Mouse (Mus musculus): ENCODE measurements around the gene Zfp57. TPM values are rescaled to one million over a fixed set of nuclear protein-coding genes. Genes with fewer than 3 reads are reported as not detected.

Zfp57 gene
- polyA plus RNA-seq, 1 experiment from 2014 or later: 30.3 TPM

Other genes starting within 250 kb of the Zfp57 start
- not detected in 2 replicates for gene H2-M10.5, start 228.3 kb upstream of the Zfp57 start, polyA plus RNA-seq (2015; fragmentation: Nextera tagmentation; extraction: Ambion mirVana)
- gene H2-M10.6, start 189.0 kb upstream of the Zfp57 start, polyA plus RNA-seq (2015; fragmentation: Nextera tagmentation; extraction: Ambion mirVana): not detected in 2 replicates
- gene Trim26, start 164.0 kb upstream of the Zfp57 start, polyA plus RNA-seq (2015; fragmentation: Nextera tagmentation; extraction: Ambion mirVana): 23.5 and 23.7 TPM in 2 replicates
- 0.13 TPM in 1 of 2 replicates, not detected in the other for gene Trim15, start 134.0 kb upstream of the Zfp57 start, polyA plus RNA-seq (2015; fragmentation: Nextera tagmentation; extraction: Ambion mirVana)
- 5.8 and 6.1 TPM in 2 replicates for gene Trim10, start 131.6 kb upstream of the Zfp57 start, polyA plus RNA-seq (2015; fragmentation: Nextera tagmentation; extraction: Ambion mirVana)
- gene Trim40, start 111.0 kb upstream of the Zfp57 start, polyA plus RNA-seq (2015; fragmentation: Nextera tagmentation; extraction: Ambion mirVana): 0.11 TPM in 1 of 2 replicates, not detected in the other
- 0.13 TPM in 1 of 2 replicates, not detected in the other for gene Trim31, start 103.0 kb upstream of the Zfp57 start, polyA plus RNA-seq (2015; fragmentation: Nextera tagmentation; extraction: Ambion mirVana)
- 0.22 and 0.40 TPM in 2 replicates for gene Rnf39, start 58.2 kb upstream of the Zfp57 start, polyA plus RNA-seq (2015; fragmentation: Nextera tagmentation; extraction: Ambion mirVana)
- gene Ppp1r11, start 49.4 kb upstream of the Zfp57 start, polyA plus RNA-seq (2015; fragmentation: Nextera tagmentation; extraction: Ambion mirVana): 81.2 and 81.4 TPM in 2 replicates
- gene Znrd1, start 42.6 kb upstream of the Zfp57 start, polyA plus RNA-seq (2015; fragmentation: Nextera tagmentation; extraction: Ambion mirVana): 41.6 and 43.7 TPM in 2 replicates
- 7.8 and 9.3 TPM in 2 replicates for gene Znrd1as, start 42.6 kb upstream of the Zfp57 start, polyA plus RNA-seq (2015; fragmentation: Nextera tagmentation; extraction: Ambion mirVana)
- gene 2410137M14Rik, start 19.9 kb upstream of the Zfp57 start, polyA plus RNA-seq (2015; fragmentation: Nextera tagmentation; extraction: Ambion mirVana): not detected in 2 replicates
- gene H2-M5, start 11.6 kb upstream of the Zfp57 start, polyA plus RNA-seq (2015; fragmentation: Nextera tagmentation; extraction: Ambion mirVana): 0.30 and 0.37 TPM in 2 replicates
- gene Mog, start 22.2 kb downstream of the Zfp57 start, polyA plus RNA-seq (2015; fragmentation: Nextera tagmentation; extraction: Ambion mirVana): not detected in 2 replicates
- 3.7 and 4.1 TPM in 2 replicates for gene Gabbr1, start 44.8 kb downstream of the Zfp57 start, polyA plus RNA-seq (2015; fragmentation: Nextera tagmentation; extraction: Ambion mirVana)
- not detected in 2 replicates for gene Olfr90, start 87.3 kb downstream of the Zfp57 start, polyA plus RNA-seq (2015; fragmentation: Nextera tagmentation; extraction: Ambion mirVana)
- gene Olfr91, start 97.1 kb downstream of the Zfp57 start, polyA plus RNA-seq (2015; fragmentation: Nextera tagmentation; extraction: Ambion mirVana): not detected in 2 replicates
- gene Olfr92, start 118.9 kb downstream of the Zfp57 start, polyA plus RNA-seq (2015; fragmentation: Nextera tagmentation; extraction: Ambion mirVana): not detected in 2 replicates
- not detected in 2 replicates for gene Olfr93, start 160.3 kb downstream of the Zfp57 start, polyA plus RNA-seq (2015; fragmentation: Nextera tagmentation; extraction: Ambion mirVana)
- 2.8 and 5.6 TPM in 2 replicates for gene Ubd, start 192.7 kb downstream of the Zfp57 start, polyA plus RNA-seq (2015; fragmentation: Nextera tagmentation; extraction: Ambion mirVana)
- not detected in 2 replicates for gene Olfr94, start 199.8 kb downstream of the Zfp57 start, polyA plus RNA-seq (2015; fragmentation: Nextera tagmentation; extraction: Ambion mirVana)
- not detected in 2 replicates for gene Olfr95, start 212.0 kb downstream of the Zfp57 start, polyA plus RNA-seq (2015; fragmentation: Nextera tagmentation; extraction: Ambion mirVana)
- gene Olfr96, start 219.0 kb downstream of the Zfp57 start, polyA plus RNA-seq (2015; fragmentation: Nextera tagmentation; extraction: Ambion mirVana): not detected in 2 replicates
- not detected in 2 replicates for gene Olfr97, start 236.2 kb downstream of the Zfp57 start, polyA plus RNA-seq (2015; fragmentation: Nextera tagmentation; extraction: Ambion mirVana)

Data from heart, embryonic 16.5 days (tissue).